Mouse (Mus musculus) midbrain, embryonic 13.5 days (tissue): ENCODE measurements around the gene Prap1. TPM values are rescaled to one million over a fixed set of nuclear protein-coding genes. Genes with fewer than 3 reads are reported as not detected.
"Not testable (repeated sequence)": the region's sequence is repeated elsewhere in the genome, so short reads cannot be mapped to it uniquely, and the experiment has no call there.

Experiments
- ATAC-seq: fragments of 200-750 bp; cut with Nextera tagmentation; 2 replicates; pipeline ENCODE4 v1.8.0; 2017; ENCODE audit warnings: mild to moderate bottlenecking, moderate TSS enrichment, moderate library complexity
- H3K27ac ChIP-seq: fragments of 300-500 bp; sonication (generic); 2 replicates; pipeline ENCODE4 v1.5.1; 2015; ENCODE audit warnings: inconsistent platforms, mild to moderate bottlenecking, moderate library complexity
- H3K27me3 ChIP-seq: fragments of 300-500 bp; sonication (generic); 2 replicates; pipeline ENCODE4 v1.6.1; 2015; ENCODE audit warnings: mild to moderate bottlenecking, inconsistent platforms
- H3K36me3 ChIP-seq: fragments of 300-500 bp; sonication (generic); 2 replicates; pipeline ENCODE4 v1.6.1; 2015; ENCODE audit warnings: mild to moderate bottlenecking, inconsistent platforms
- H3K4me1 ChIP-seq: fragments of 300-500 bp; sonication (generic); replicated peaks from 2 replicates; pipeline ENCODE4 v1.6.1; 2015; ENCODE audit warnings: inconsistent platforms
- H3K4me2 ChIP-seq: fragments of 300-500 bp; sonication (generic); replicated peaks from 2 replicates; pipeline ENCODE4 v1.6.1; 2015; ENCODE audit warnings: moderate library complexity, mild to moderate bottlenecking, inconsistent platforms
- H3K4me3 ChIP-seq: fragments of 300-500 bp; sonication (generic); replicated peaks from 2 replicates; pipeline ENCODE4 v1.5.1; 2015; ENCODE audit warnings: mild to moderate bottlenecking, inconsistent platforms
- H3K9ac ChIP-seq: fragments of 300-500 bp; sonication (generic); replicated peaks from 2 replicates; pipeline ENCODE4 v1.6.1; 2015; ENCODE audit warnings: mild to moderate bottlenecking, inconsistent platforms
- H3K9me3 ChIP-seq: fragments of 300-500 bp; sonication (generic); 2 replicates; pipeline ENCODE4 v1.6.1; 2016; ENCODE audit warnings: mild to moderate bottlenecking, inconsistent platforms
- WGBS: fragments of 180-500 bp; shearing (Covaris S2); methylation state at CpG from one replicate; pipeline ENCODE4 v1.1.7; 2015; 5-methylcytosine and 5-hydroxymethylcytosine counted together
- polyA plus RNA-seq: library from polyadenylated mRNA; unstranded; fragments of >200 nt; fragmentation: Nextera tagmentation; extraction: Ambion mirVana; gene quantifications from 2 replicates; pipeline ENCODE4 v1.2.1, GENCODE M21; 2015

The Prap1 gene
- polyA plus RNA-seq, 1 experiment from 2014 or later = not detected

DNA sequence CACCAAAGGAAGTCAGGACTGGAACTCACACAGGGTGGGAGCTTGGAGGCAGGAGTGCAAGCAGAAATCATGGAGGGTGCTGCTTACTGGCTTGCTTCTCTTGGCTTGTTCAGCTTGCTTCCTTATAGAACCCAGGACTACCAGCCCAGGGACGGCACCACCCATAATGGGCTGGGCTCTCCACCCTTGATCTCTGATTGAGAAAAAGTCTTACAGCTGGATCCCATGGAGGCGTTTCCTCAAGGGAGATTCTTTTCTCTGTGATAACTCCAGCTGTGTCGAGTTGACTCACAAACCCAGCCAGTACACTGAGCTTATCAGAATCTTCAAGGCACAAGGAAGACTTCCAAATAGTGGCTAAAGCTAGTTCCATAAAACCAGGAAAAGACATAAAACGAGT lies 29.6 kb downstream of the Prap1 start:
- 36% methylated on average over 4 of the region's 4 CpGs for WGBS

DNA sequence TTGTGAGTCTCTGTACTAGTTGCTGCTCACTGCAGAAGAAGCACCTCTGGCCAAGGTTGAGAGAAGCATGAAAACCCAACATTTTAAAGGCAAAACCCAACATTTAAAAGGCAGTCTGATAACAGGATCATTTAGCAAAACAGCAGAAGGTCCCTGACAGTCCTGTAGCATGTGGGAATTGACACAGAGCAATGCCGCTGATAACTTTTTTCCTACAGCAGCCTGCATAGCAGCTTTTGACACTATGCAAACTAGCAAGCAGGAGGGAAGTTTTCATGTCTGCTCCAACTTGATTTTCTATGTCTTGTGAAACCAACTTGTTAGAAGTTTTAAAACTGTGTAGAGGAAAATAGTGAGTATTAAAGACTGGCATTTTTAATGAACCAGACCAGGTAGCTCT lies 31.2 kb downstream of the Prap1 start:
- Histone ChIP-seq H3K4me3 (no peak overlapping the region), H3K27me3 (peaks cover 3% of the 10 kb centered on the region; the same call in 1 of the 2 replicates), H3K9me3 (no peaks in the 10 kb centered on the region), H3K4me1 (peaks cover 13% of the 10 kb centered on the region), H3K36me3 (no peaks in the 10 kb centered on the region), H3K27ac (no peak overlapping the region), H3K9ac (no peak overlapping the region), H3K4me2 (no peak overlapping the region)
- WGBS = 98% methylated on average over 1 of the region's 1 CpGs
- ATAC-seq = no peak

More for the DNA sequence above, 29.6 kb downstream of the Prap1 start:
- no peaks in the 10 kb centered on the region for H3K36me3 ChIP-seq
- H3K9ac ChIP-seq = no peak overlapping the region
- H3K27ac ChIP-seq = no peak overlapping the region
- no peaks in the 10 kb centered on the region for H3K9me3 ChIP-seq
- H3K27me3 ChIP-seq = peaks cover 3% of the 10 kb centered on the region; the same call in 1 of the 2 replicates
- peaks cover 13% of the 10 kb centered on the region for H3K4me1 ChIP-seq
- H3K4me3 ChIP-seq = no peak overlapping the region
- no peak overlapping the region for H3K4me2 ChIP-seq
- ATAC-seq = no peak

DNA sequence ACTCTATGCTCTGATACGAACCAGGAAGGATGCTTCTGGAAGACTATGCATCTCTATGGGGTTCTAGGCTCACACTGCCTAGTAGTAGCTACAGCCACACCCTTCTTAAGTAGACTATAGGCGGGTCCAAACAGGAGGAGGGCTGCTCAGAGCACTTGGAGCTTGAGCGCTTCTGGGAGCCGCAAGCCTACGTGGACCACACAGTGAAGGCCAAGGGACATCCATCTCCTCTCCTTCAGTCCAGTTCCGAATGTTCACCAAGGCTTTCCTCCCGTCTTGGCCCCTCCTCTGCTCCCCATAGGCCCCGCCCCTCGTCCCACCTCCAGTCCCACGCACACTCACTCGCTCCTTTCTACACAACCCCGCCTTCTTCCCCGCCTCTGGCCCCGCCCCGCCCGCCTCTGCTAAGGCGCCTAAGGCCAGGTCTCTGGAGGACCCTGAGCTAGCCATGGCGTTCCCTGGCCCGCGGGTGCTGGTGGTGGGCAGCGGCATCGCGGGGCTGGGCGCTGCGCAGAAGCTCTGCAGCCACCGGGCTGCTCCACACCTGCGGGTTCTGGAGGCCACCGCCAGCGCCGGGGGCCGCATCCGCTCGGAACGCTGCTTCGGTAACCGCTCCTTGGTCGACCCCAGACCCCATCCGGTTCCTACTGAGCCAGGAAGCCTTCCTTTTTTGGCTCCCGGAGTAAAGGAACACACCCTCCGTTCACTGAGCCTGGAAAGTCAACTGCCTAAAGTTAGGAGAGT lies 32.3 kb downstream of the Prap1 start:
- Histone ChIP-seq H3K27ac (0 out of 2 replicates have a peak overlapping the region, but pooled peaks have one; percentile 17), H3K9ac (peak overlapping the region; percentile 80)
- peak; percentile 94 for ATAC-seq

DNA sequence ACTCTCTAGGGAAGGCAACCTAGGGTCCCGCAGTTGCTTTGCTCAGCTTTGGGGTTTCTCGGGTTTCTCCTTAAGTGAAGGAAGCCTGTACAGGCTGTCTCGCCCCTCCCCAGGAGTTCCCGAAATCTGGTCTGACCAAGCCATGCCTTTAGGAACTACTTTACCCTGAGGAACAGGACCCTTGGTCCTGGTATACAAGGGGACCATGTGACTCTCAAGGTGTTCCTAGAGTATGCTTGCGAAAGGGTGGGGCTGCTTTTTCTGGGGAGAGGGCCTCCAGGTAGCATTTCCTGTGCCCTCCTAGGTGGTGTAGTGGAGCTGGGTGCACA lies 32.8 kb downstream of the Prap1 start:
- Histone ChIP-seq H3K4me3 (peak overlapping the region; percentile 66), H3K9me3 (no peaks in the 10 kb centered on the region), H3K9ac (peak overlapping the region; percentile 80), H3K27me3 (peaks cover 3% of the 10 kb centered on the region; the same call in 1 of the 2 replicates), H3K4me2 (peak overlapping the region; percentile 86), H3K27ac (no peak overlapping the region), H3K4me1 (peaks cover 13% of the 10 kb centered on the region), H3K36me3 (no peaks in the 10 kb centered on the region)
- no peak; the same call in 1 of the 2 replicates for ATAC-seq
- WGBS = 7% methylated on average over 5 of the region's 5 CpGs

More for the DNA sequence above, 32.3 kb downstream of the Prap1 start:
- H3K27me3 ChIP-seq = peaks cover 3% of the 10 kb centered on the region; the same call in 1 of the 2 replicates
- no peaks in the 10 kb centered on the region for H3K36me3 ChIP-seq
- peak overlapping the region; percentile 86 for H3K4me2 ChIP-seq
- 2% methylated on average over 40 of the region's 40 CpGs for WGBS
- H3K4me3 ChIP-seq = peak overlapping the region; percentile 66
- no peaks in the 10 kb centered on the region for H3K9me3 ChIP-seq
- H3K4me1 ChIP-seq = peaks cover 13% of the 10 kb centered on the region

DNA sequence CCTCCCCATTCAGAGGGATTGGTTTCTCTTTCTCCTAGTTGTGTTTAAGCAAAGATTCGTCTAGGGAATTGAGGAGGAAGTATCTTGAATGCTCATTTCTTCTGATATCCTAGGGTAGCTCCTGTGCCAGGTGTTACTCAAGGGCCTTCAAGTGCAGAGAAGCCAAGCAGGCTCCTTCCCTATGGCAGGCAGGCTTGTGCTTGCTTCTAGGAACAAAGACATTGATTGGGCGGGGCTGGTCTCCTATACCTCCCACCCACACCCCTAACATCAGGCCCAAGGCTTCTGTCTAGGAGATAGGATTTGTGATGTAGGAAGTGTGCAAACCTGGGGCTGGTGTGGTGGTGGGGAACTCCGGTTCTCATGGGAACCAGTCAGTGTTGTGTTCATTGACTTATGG lies 33.7 kb downstream of the Prap1 start:
- H3K36me3 ChIP-seq = no peaks in the 10 kb centered on the region
- no peak for ATAC-seq
- no peak overlapping the region for H3K4me2 ChIP-seq
- no peaks in the 10 kb centered on the region for H3K9me3 ChIP-seq
- H3K27ac ChIP-seq = no peak overlapping the region
- H3K9ac ChIP-seq = no peak overlapping the region
- H3K4me3 ChIP-seq = no peak overlapping the region
- H3K4me1 ChIP-seq = peaks cover 13% of the 10 kb centered on the region
- H3K27me3 ChIP-seq = no peaks in the 10 kb centered on the region
- 88% methylated on average over 3 of the region's 3 CpGs for WGBS

DNA sequence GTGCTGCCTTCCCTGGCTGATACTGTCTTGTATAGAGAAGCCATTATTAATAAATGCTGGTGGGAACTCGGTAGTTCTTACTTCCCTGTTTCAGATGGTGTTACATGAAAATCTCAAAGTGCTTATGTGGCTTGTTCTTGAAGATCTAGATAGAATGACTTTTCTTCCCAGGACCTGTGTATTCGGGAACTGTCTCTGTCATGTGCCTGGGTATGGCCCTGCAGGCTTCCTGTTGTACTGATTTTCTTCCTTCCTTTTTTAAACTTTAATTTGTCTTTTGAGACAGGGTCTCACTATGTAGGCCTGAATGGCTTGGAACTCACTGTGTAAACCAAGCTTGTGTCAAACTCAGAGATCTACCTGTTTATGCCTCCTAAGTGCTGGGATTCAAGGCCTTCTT lies 34.7 kb downstream of the Prap1 start:
- H3K9me3 ChIP-seq = no peaks in the 10 kb centered on the region
- no peak overlapping the region for H3K9ac ChIP-seq
- H3K36me3 ChIP-seq = no peaks in the 10 kb centered on the region
- peaks cover 13% of the 10 kb centered on the region for H3K4me1 ChIP-seq
- no peak overlapping the region for H3K4me3 ChIP-seq
- WGBS = 87% methylated on average over 2 of the region's 2 CpGs
- H3K27ac ChIP-seq = no peak overlapping the region
- no peaks in the 10 kb centered on the region for H3K27me3 ChIP-seq
- ATAC-seq = no peak
- no peak overlapping the region for H3K4me2 ChIP-seq

DNA sequence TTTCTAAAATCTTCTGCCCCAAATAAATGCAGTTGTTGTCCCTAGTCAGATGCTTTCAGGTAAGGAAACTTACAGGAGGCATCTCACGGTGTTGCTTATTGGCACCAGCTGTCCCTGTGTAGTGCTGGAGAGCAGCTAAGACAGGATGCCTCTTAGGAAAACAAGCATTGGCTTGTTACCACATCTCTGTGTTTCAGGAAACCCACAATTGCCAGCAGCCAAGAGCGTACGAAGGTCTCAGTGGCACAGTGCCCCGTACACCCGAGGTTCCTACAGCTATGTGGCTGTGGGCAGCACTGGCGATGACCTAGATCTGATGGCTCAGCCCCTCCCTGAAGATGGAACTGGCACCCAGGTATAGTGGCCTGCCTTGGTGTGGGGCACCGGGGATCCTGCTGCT lies 39.0 kb downstream of the Prap1 start:
- not testable (repeated sequence) for H3K36me3 ChIP-seq, H3K9me3 ChIP-seq, H3K4me2 ChIP-seq, H3K9ac ChIP-seq, ATAC-seq, H3K4me3 ChIP-seq, H3K27ac ChIP-seq, H3K27me3 ChIP-seq, H3K4me1 ChIP-seq
- WGBS = 95% methylated on average over 7 of the region's 7 CpGs

DNA sequence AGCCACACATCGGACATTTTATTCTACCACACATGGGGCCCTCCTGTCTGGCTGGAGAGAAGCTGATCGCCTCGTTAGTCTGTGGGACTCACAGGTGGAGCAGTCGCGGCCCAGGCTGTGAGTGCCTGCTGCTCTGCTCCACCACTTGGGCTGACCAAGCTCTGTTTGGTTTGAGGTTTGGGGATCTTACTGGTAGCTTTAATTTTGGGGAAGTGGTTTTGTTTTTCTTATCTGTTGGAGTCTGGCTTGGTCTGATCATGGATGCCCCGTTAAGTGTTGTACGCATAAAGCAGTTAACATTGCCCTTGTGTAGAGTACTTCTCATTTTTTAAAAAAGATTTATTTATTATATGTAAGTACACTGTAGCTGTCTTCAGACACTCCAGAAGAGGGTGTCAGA lies 40.8 kb downstream of the Prap1 start:
- not testable (repeated sequence) for H3K27me3 ChIP-seq, ATAC-seq, H3K9ac ChIP-seq, H3K4me3 ChIP-seq, H3K9me3 ChIP-seq, H3K4me1 ChIP-seq, H3K4me2 ChIP-seq, H3K36me3 ChIP-seq, H3K27ac ChIP-seq
- WGBS = 88% methylated on average over 7 of the region's 7 CpGs

DNA sequence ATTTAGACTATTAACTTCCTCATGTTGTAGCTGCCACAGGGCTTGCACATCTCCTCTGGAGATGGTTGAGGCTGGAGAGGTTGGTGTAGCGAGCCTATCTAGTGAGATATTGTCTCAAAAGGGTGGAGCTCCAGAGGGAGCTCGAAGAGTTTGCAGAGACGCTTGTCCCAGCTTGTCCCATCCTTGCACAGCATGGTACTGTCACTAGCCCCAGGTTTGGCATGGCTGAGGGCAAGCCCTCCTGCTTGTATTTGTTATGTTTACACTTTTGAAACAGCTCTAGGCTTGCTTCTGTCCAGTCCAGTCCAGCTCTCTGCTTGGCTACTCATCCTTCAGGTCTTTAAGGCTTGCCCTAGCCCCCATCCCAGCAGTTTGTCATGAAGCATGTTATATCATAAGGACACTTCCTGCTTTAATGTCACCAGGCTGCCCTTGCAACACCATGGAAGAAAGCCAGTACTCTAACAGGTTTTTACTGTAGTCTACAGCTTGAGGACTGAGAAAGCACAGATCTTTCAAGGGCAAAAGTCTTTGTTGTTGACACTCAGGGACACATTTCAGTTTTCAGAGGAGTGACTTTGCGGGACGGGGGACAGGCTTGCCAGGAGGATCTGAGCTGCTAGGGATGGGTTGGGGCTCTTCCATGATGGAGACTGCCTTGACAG lies 42.0 kb downstream of the Prap1 start:
- H3K27me3 ChIP-seq = no peaks in the 10 kb centered on the region
- WGBS = 87% methylated on average over 5 of the region's 5 CpGs
- no peaks in the 10 kb centered on the region; the same call in 1 of the 2 replicates for H3K36me3 ChIP-seq
- H3K9me3 ChIP-seq = no peaks in the 10 kb centered on the region
- peaks cover 10% of the 10 kb centered on the region for H3K4me1 ChIP-seq
- H3K9ac ChIP-seq = no peak overlapping the region
- no peak for ATAC-seq
- H3K4me2 ChIP-seq = no peak overlapping the region
- H3K4me3 ChIP-seq = no peak overlapping the region
- no peak overlapping the region for H3K27ac ChIP-seq

DNA sequence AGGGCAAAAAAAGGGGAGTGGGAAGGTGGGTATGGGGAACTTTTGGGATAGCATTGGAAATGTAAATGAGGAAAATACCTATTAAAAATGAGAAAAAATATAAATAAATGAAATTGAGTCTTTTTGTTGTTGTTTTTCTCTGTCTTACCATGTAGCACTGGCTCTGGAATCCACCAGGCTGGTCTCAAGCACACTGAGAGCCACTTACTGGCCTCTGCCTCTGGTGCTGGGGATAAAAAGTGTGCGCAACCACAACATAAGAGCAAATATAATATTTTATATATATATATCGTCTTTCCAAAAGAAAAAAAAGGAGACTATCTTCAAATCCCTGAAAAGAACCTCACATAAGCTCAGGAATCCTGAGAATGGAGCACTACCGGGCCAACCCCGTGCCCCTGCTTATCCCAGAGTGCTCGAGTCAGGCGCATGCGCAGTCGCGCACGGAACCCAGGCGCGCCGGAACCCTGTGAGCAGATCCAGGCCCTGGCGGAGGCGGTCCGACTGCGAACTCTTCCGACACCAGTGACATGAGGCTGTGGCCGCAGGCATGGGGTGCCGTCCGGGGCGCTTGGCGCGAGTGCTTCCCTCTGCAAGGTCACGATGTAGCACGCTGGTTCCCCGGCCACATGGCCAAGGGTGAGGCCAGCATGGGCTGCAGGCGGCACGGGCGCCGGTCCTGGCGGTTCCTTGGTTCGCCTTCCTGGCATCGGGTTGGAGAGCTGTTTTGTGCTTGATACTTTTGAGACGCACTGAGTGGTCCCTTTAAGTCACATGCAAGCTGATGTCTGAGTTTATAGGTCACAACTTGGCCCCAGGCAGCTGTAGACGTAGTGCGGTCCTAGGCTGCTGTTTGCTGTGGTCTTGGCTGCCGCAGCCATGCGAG lies 44.2 kb downstream of the Prap1 start, which contains the start of gene Mtg1:
TSS of gene Mtg1 (plus strand) at position 430 of the 886 bp plus-strand sequence.
- Histone ChIP-seq H3K9ac (peak within 1 kb of the TSS; percentile 84), H3K4me3 (peak within 1 kb of the TSS; percentile 73), H3K36me3 (no peaks in the 10 kb centered on the region; the same call in 1 of the 2 replicates), H3K4me2 (peak within 1 kb of the TSS; percentile 92), H3K4me1 (peaks cover 15% of the 10 kb centered on the region), H3K27me3 (no peaks in the 10 kb centered on the region), H3K27ac (peak within 1 kb of the TSS; percentile 71), H3K9me3 (no peaks in the 10 kb centered on the region)
- 2% methylated on average over 39 of the region's 39 CpGs for WGBS
- ATAC-seq = peak; percentile 98

DNA sequence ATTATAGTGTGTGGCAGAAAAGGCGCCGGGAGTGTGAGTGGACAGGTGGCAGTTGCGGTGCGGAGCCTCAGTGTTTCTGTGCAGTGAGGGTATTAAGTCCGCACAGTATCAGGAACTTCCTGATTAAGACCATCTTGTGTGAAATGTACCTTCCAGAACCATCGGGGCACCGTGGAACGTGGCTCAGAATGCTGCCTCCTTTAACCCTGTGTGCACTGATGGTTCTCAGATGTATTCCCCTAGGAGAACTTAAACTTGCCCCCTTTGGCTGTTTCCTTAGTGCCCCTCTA lies 44.8 kb downstream of the Prap1 start:
- no peak for ATAC-seq
- Histone ChIP-seq H3K9me3 (no peaks in the 10 kb centered on the region), H3K27ac (peak overlapping the region; percentile 71), H3K9ac (peak overlapping the region; percentile 84), H3K36me3 (no peaks in the 10 kb centered on the region; the same call in 1 of the 2 replicates), H3K4me3 (peak overlapping the region; percentile 73), H3K4me2 (peak overlapping the region; percentile 92), H3K27me3 (no peaks in the 10 kb centered on the region), H3K4me1 (peaks cover 15% of the 10 kb centered on the region)
- 0% methylated on average over 8 of the region's 8 CpGs for WGBS

DNA sequence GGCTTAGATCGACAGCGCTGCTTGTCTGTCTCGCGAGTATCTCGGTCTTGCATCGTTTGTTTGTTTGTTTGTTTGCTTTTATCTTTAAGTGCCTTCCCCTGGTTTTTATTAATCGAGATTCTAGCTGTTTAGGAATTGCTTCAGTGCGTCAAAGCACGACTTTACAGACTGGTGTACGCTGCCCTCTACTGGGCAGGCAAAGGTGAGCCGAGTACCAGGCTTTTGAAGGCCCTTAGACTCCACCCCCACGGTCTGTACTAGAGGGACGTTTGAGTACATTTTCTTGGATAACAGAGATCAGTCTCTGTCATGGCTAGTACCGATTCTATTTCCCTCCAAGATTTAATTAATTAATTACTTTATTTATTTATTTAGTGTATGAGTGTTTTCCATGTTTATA lies 48.2 kb downstream of the Prap1 start:
- peaks cover 15% of the 10 kb centered on the region for H3K4me1 ChIP-seq
- no peak overlapping the region for H3K27ac ChIP-seq
- WGBS = 5% methylated on average over 14 of the region's 14 CpGs
- no peak for ATAC-seq
- H3K4me3 ChIP-seq = no peak overlapping the region
- H3K27me3 ChIP-seq = no peaks in the 10 kb centered on the region
- H3K9me3 ChIP-seq = no peaks in the 10 kb centered on the region
- H3K9ac ChIP-seq = no peak overlapping the region
- no peak overlapping the region for H3K4me2 ChIP-seq
- no peaks in the 10 kb centered on the region; the same call in 1 of the 2 replicates for H3K36me3 ChIP-seq
